In genomic region chr1:194182293-194182692, GRCm38 (mm10) we compare ENCODE assay signal across 28 mouse cellular contexts.
"Had no signal": no experiment of that assay in that cellular context is flagged by ENCODE, and none has a peak within 500 bp of the region (broad histone marks: within the 10 kb centered on the region; RNA-seq: fewer than 3 reads in every experiment).

No protein-coding gene starts in this region.

- H3K9me3 ChIP-seq: limb, embryonic 10.5 days; limb, embryonic 12.5 days; limb, embryonic 13.5 days; limb, embryonic 15.5 days; liver, embryonic 12.5 days; liver, embryonic 13.5 days; liver, embryonic 15.5 days; megakaryocyte, embryonic 14.5 days; midbrain, embryonic 10.5 days; midbrain, embryonic 12.5 days; midbrain, embryonic 13.5 days; midbrain, embryonic 15.5 days; neural tube, embryonic 12.5 days; neural tube, embryonic 13.5 days had no signal

- ATAC-seq: liver, embryonic 12.5 days; liver, postnatal 0 days; midbrain, embryonic 13.5 days; midbrain, embryonic 15.5 days; midbrain, embryonic 16.5 days had no signal

- H3K36me3 ChIP-seq: limb, embryonic 10.5 days; limb, embryonic 12.5 days; limb, embryonic 13.5 days; limb, embryonic 15.5 days; liver, embryonic 12.5 days; liver, embryonic 13.5 days; liver, embryonic 15.5 days; midbrain, embryonic 10.5 days; midbrain, embryonic 12.5 days; midbrain, embryonic 13.5 days; midbrain, embryonic 15.5 days; neural tube, embryonic 12.5 days; neural tube, embryonic 13.5 days had no signal

- H3K4me2 ChIP-seq: limb, embryonic 12.5 days; limb, embryonic 13.5 days; limb, embryonic 15.5 days; liver, embryonic 11.5 days; liver, embryonic 12.5 days; liver, embryonic 13.5 days; liver, embryonic 15.5 days; midbrain, embryonic 11.5 days; midbrain, embryonic 12.5 days; midbrain, embryonic 13.5 days; midbrain, embryonic 15.5 days; neural tube, embryonic 12.5 days; neural tube, embryonic 13.5 days had no signal

- DNase-seq: layer of hippocampus, postnatal 36 days; left cerebral cortex, postnatal 4 days; liver; liver, embryonic 13.5 days; liver, postnatal 0 days; lung, adult 2 months; lung, postnatal 4 days; midbrain, embryonic 14.5 days had no signal

- H3K27ac ChIP-seq: left cerebral cortex, adult 2 months; limb, embryonic 10.5 days; limb, embryonic 12.5 days; limb, embryonic 13.5 days; limb, embryonic 15.5 days; liver, embryonic 12.5 days; liver, embryonic 13.5 days; liver, embryonic 14.5 days; liver, embryonic 15.5 days; macrophage; midbrain, embryonic 10.5 days; midbrain, embryonic 12.5 days; midbrain, embryonic 13.5 days; midbrain, embryonic 15.5 days; neural tube, embryonic 12.5 days; neural tube, embryonic 13.5 days had no signal

- H3K9ac ChIP-seq: limb, embryonic 12.5 days; limb, embryonic 13.5 days; limb, embryonic 15.5 days; liver, embryonic 12.5 days; liver, embryonic 13.5 days; liver, embryonic 14.5 days; liver, embryonic 15.5 days; liver, postnatal 0 days; midbrain, embryonic 12.5 days; midbrain, embryonic 13.5 days; midbrain, embryonic 15.5 days; neural tube, embryonic 12.5 days; neural tube, embryonic 13.5 days had no signal

- H3K27me3 ChIP-seq: limb, embryonic 12.5 days; limb, embryonic 13.5 days; limb, embryonic 15.5 days; liver, embryonic 12.5 days; liver, embryonic 13.5 days; liver, embryonic 15.5 days; megakaryocyte, embryonic 14.5 days; midbrain, embryonic 12.5 days; midbrain, embryonic 13.5 days; midbrain, embryonic 15.5 days; neural tube, embryonic 12.5 days; neural tube, embryonic 13.5 days had no signal

- H3K4me3 ChIP-seq: left cerebral cortex, adult 2 months; limb, embryonic 10.5 days; limb, embryonic 12.5 days; limb, embryonic 13.5 days; limb, embryonic 15.5 days; liver, embryonic 12.5 days; liver, embryonic 13.5 days; liver, embryonic 15.5 days; megakaryocyte, embryonic 14.5 days; midbrain, embryonic 10.5 days; midbrain, embryonic 12.5 days; midbrain, embryonic 13.5 days; midbrain, embryonic 15.5 days; myocyte; neural tube, embryonic 12.5 days; neural tube, embryonic 13.5 days had no signal

- H3K4me1 ChIP-seq: limb, embryonic 10.5 days; limb, embryonic 12.5 days; limb, embryonic 13.5 days; limb, embryonic 15.5 days; liver, embryonic 12.5 days; liver, embryonic 13.5 days; liver, embryonic 15.5 days; megakaryocyte, embryonic 14.5 days; midbrain, embryonic 10.5 days; midbrain, embryonic 12.5 days; midbrain, embryonic 13.5 days; midbrain, embryonic 15.5 days; neural tube, embryonic 12.5 days; neural tube, embryonic 13.5 days had no signal
